Mouse (Mus musculus) brain, adult 2 months (tissue): ENCODE measurements around the gene Pde1c.
"Not testable (repeated sequence)": the region's sequence is repeated elsewhere in the genome, so short reads cannot be mapped to it uniquely, and the experiment has no call there.

ENCODE experiments used
- DNase-seq: peaks from one replicate; pipeline ENCODE4 v3.0.0; 2011; ENCODE audit warnings: low read depth, low spot score

Pde1c gene

GRCm38 (mm10) chr6:56568470-56569372, at the start of gene Pde1c:
TSS of gene Pde1c (minus strand) at chr6:56569103.
- DNase-seq: peak; percentile 26

DNA sequence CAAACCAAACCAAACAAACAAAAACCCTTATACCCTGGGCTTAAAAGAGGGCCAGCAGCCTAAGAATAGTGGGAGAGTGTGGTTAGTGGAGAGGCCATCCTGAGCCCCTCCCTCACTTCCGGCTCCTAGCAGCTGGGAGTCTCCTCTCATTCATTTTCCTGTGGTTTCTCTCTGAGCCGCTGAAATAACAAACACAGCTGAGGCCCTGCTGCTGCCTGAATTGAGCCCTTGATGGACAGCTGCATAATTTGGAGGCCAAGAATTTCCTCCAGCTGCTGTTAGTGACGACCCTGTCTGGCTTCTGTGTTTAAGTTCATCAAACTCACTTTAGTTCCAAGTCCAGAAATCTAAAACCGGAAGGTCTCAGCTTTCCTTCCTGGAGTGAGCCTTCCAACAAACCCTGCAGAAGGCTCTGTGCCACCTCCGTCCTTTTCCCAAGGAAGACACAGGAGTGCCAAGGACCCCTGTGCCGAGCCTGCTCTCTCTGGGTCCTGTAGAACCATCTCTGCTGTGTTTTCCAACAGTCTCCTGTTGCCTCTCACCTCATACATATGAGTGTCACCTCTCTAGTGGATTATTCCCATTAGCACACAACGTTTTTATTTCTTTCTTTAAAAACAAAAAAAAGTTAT, 48.2 kb upstream of the Pde1c start:
- peak; percentile 42 for DNase-seq

- DNase-seq: no peak
Measured at GRCm38 (mm10) chr6:56616228-56616981, 47.5 kb upstream of the Pde1c start.

- DNase-seq: not testable (repeated sequence)
Measured at GRCm38 (mm10) chr6:56609529-56609928, 40.6 kb upstream of the Pde1c start.

- peak; percentile 84 for DNase-seq
Measured at GRCm38 (mm10) chr6:56608277-56608676, 39.4 kb upstream of the Pde1c start.

GRCm38 (mm10) chr6:56579568-56579967, 10.7 kb upstream of the Pde1c start:
- no peak for DNase-seq

DNA sequence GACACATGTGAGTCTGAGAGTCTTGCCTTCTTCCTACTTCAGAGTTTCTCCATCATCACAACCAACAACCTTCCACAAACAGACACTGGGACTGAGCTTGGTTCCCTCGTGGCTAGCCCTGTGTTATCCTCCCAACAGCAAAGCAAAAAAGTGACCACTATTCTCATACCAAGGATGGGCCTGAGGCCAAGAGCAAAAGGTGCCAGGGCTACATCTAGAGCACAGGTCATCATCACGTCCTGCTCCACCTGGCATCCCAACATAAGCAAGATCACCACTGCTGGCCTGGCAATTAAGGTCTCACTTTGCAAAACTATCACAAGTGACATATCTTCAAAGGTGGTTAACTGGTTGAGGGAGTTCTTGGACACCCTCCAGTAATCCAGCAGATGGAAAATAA, 8.0 kb downstream of the Pde1c start:
- DNase-seq: peak; percentile 55

DNA sequence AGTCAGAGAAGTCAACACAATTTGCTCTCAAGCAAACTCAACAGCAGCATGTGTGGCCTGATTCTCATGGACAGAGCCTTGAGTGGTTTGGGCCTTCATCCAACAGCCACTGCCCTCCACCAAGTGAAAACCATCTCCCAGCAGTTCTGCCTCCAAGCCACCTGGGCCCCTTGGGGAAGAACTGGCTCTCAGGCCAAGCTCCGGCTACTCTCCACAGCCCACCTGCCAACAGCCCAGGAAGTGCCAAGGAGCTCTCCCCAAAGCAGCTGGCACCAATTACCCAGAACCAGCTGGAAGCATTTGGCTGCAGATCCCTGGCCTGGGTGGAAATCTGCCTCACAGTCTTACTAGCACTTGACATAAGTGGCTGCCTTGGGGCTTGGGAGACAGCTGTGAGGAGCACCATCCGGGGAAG, 8.4 kb downstream of the Pde1c start:
- peak; percentile 97 for DNase-seq

DNA sequence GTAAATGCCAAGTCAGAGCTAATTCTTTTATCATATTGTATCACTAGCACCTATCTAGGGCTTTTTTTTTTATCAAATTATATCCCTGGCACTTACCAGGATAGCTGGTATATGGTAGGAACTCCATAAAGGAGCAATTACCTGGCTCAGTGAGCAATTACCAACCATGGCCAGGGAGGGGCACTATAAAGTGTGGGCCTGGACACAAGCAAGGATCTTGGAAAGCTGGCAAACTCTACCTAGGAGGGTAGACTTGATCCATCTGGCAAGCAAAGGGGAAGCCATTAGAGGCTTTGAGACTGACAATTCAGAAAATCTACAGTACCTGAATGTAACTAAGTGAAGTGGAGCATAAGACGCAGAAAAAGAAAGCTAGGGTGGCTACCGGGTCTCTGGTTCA, 10.2 kb downstream of the Pde1c start:
- DNase-seq: no peak

DNA sequence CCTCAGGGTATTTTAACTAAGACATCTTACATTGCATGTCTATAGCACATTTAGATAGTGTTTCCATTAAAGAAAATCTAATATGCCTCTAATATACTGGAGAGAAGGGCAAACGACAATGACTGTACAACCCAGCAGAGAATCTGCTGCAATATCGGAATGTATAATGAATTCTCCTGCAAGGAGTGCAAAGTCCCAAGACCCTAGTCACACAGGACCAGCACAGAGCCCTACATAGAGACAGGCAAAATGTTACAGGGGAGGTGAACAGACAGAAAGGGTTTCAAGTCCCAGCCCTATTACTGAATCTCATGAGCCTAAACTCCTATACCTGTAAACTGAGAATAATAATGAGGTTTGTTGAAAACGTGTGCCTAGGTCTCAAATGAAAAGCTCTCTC, 13.1 kb downstream of the Pde1c start:
- no peak for DNase-seq

DNA sequence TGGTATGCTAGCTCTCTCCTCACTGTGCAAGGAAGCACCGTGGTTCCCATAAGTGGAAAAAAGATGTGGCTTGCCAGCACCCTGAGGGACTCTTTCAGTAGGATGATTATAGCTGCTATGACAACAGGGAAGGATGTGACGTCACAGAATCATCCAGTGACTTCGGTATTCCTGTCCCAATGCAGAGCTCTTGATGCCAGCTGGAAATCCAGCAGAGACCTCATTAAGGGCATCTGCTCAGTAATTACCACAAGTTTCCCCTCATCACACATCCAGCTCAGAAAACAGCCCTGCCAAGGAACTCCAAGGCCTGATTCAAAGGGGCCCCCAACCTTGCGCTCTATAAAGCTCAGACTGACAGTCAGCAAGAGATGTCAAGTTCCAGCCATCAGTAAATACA, 13.5 kb downstream of the Pde1c start:
- peak; percentile 60 for DNase-seq

DNA sequence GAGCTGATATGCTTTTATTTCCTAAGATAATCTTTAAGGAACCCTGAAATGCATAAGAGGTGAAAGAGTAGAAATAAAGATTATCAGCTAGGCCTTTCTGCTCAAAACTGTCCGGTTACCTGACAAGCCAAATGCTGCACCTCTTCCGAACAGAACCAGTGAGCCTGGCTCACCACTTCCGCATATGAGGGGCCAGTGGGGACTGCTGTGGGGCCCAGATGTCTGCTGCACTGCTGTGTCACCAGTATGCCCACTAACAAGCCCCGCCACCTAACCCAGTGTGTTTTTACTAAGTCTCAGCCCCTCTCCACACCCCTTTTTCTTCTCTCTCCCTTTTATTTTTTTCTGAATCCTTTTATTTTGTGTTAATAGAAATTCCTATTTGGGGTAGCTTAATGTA, 17.9 kb downstream of the Pde1c start:
- DNase-seq: no peak

DNA sequence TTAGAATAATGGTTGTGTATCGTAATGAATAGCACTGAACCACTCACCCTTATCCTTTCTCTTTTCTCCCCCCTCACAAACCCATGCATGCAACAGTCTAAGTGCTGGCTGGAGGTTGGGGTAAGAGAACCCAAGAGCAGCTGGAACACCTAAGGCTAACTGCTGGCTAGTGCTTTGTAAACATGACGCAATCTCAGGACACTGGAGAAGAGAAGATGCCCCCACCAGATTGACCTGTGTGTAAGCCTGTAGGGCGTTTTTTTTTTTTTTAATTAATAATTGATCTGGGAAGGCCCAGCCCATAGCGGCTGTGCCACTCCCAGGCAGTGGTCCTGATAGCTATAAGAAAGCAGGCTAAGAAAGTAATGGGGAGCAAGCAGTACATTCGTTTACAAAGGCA, 28.7 kb downstream of the Pde1c start:
- DNase-seq: no peak

- DNase-seq: no peak
Measured at GRCm38 (mm10) chr6:56534653-56535052, 34.2 kb downstream of the Pde1c start.

DNA sequence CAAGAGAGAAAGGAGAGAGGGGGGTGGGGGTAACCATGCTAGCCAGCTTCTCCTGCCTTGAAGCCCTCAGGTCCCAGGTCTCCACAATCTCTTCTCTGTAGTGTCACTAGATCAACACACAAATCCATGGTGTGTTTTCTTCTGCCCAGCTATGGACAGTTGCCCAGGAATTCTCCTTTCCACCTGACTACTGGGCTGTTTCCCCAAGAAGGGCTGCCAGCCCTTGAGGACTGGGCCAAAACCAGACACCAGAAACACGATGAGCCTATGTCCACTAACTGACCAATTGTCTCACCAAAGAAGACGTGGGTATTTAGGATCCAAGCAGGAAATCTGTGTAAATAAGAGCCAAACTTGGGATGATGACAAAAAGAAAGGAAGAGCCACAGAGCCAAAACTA, 36.6 kb downstream of the Pde1c start:
- peak; percentile 67 for DNase-seq

- DNase-seq: peak; percentile 89
Measured at GRCm38 (mm10) chr6:56523938-56524866, 44.7 kb downstream of the Pde1c start.

- DNase-seq: no peak
Measured at GRCm38 (mm10) chr6:56489161-56489560, 79.7 kb downstream of the Pde1c start.

DNA sequence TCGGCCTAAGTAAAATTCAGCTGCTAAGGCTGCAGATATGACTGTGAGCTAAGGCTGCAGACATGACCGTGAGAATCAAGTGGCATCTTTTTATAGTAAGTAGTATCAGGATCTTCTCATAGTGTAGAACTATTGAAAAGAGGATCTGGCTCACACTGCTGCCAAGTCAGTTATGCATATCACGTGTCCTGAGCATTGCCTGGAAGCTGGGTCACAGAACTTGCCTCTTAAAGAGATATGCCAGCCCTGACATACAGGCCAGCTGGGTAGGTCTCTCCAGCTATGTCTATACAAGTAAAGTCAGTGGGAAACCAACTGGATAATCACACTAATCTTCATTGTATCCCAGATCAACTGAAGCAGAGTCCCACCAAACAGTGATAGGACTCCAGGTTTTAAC, 83.8 kb downstream of the Pde1c start:
- DNase-seq: no peak

DNA sequence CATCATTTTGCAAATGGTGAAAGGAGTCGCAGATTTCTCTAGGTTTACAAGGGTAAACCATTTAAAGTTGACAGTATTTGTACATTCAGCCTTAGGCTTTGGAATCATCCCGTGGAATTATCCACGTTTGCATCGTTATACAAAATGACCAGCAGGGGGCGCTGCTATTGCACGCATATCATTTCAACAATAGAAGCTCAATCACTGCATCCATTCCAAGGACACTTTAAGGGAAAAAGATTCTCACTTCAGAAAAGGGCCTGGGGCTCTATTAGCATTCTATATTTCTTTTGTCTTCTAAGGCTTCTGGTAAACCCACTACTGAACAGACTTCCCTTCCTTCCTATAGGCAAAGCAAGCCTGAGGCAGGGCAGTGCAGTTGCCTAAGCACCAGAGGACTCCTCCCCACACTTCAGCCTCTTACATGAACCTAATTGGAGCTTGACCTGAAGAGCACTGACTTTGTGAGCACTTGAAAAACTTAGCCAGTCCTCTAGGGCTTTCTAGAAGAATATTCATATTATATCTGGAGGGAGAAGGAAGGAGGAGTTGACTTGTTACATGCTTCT, 87.9 kb downstream of the Pde1c start:
- peak; percentile 80 for DNase-seq

DNA sequence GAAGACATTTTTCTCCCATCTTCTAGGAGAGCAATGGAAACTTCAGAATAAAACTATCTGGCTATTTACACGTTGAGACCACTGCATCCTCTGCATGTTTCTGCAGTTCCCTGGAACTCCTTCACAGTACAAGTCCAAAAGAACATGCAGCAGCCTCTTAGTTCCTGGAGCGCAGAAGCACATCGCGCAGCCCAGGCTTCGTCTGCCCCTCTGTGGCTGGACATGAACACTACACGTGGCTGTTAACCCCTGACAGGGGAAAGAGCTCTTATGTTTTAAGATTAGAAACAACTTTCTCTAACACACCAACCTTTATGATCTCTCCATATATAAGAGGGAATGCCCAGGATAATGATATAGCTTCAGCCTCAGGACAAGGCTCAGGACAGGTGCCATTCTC, 92.3 kb downstream of the Pde1c start:
- DNase-seq: peak; percentile 85

GRCm38 (mm10) chr6:56458098-56458497, 110.8 kb downstream of the Pde1c start:
- no peak for DNase-seq
